Mouse (Mus musculus): Measurements from ENCODE around the gene Bmp2k. TPM values are rescaled to one million over a fixed set of nuclear protein-coding genes. Genes with fewer than 3 reads are reported as not detected.
"Not testable (repeated sequence)": the region's sequence is repeated elsewhere in the genome, so short reads cannot be mapped to it uniquely, and the experiment has no call there.

Gene Bmp2k
- polyA plus RNA-seq, 1 experiment from 2014 or later = 12.5 TPM

DNA sequence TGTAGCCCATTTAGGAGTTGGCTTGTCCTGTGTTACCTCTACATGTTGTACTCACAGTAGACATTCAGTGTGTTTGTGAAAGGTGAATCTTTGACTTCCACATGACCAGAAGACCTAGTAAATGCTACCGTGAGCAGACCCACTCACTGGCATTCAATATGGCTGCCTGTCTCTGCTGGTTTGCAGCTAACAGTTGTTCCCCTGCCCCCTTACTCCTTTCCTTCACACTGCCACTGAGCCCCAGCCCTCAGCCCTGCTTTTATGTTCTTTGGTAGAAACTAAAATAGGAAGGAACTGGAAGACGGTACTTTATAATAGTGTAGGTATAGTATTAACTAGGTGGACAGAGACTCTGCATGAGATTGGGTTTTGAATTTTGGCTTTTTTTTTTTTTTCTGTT lies 8.4 kb downstream of the Bmp2k start:
- WGBS = 69% methylated on average over 2 of the region's 2 CpGs
- no peak overlapping the region for H3K4me2 ChIP-seq (ENCODE audit: low read depth, low read length)
- H3K27ac ChIP-seq (ENCODE audit: low read length) = peak overlapping the region; percentile 71
- peaks cover 34% of the 10 kb centered on the region for H3K4me1 ChIP-seq (ENCODE audit: control insufficient read depth, insufficient read depth, low read length)
- no peaks in the 10 kb centered on the region for H3K27me3 ChIP-seq (replicated peaks; ENCODE audit: control insufficient read depth, insufficient read depth, low read length)
- H3K36me3 ChIP-seq (ENCODE audit: control insufficient read depth, insufficient read depth, low read length) = no peaks in the 10 kb centered on the region
- H3K4me3 ChIP-seq (ENCODE audit: low read length) = no peak overlapping the region
- no peak overlapping the region for H3K9ac ChIP-seq (ENCODE audit: low read depth, low read length)
- peak; percentile 27 for ATAC-seq
- H3K9me3 ChIP-seq (ENCODE audit: control insufficient read depth, low read length) = no peaks in the 10 kb centered on the region

DNA sequence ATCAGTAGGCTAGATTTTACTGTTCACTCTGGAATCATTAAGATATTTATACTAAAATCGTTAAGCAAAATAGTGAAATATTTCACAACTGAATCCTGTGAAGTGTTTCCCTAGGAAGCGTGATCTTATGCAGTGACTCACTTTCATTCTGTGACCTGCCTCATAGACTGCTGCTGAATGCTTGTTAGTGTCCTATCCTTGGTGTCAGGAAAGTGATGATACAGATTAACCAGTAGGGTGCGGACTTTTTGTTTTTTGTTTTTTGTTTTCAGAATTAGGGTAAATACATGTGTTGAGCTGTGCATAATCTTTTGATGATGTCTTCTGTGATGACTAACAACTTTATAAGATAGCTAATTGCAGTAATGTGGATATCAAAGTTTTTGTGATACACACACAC lies 9.4 kb downstream of the Bmp2k start:
- Histone ChIP-seq H3K9me3 (ENCODE audit: control insufficient read depth, low read length) (no peaks in the 10 kb centered on the region), H3K9ac (ENCODE audit: low read depth, low read length) (no peak overlapping the region), H3K4me1 (ENCODE audit: control insufficient read depth, insufficient read depth, low read length) (peaks cover 31% of the 10 kb centered on the region), H3K4me3 (ENCODE audit: low read length) (no peak overlapping the region), H3K27ac (ENCODE audit: low read length) (peak overlapping the region; percentile 59; the same call in 1 of the 2 replicates), H3K4me2 (ENCODE audit: low read depth, low read length) (peak overlapping the region; percentile 7; the same call in 1 of the 2 replicates), H3K27me3 (replicated peaks; ENCODE audit: control insufficient read depth, insufficient read depth, low read length) (no peaks in the 10 kb centered on the region), H3K36me3 (ENCODE audit: control insufficient read depth, insufficient read depth, low read length) (no peaks in the 10 kb centered on the region)
- 89% methylated on average over 3 of the region's 3 CpGs for WGBS
- ATAC-seq = no peak

DNA sequence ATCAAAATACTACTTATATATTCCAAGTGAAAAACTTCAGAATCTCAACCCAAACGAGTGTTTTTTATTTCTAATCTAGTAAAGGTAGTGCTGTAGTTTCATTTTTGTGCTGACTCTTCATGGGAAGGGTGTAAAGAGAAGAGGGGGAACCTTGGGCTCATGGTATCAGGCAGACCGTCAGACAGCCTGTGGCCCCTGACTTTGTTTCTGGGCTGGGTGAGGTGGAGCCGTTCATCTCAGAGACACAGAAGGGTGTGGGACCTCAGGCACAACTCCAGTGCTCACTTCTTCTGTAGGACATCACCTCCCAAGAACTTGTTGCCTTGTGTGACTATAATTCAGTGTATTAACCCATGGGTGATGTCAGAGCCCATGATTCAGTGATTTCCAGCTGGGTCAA lies 10.0 kb downstream of the Bmp2k start:
- H3K27me3 ChIP-seq (replicated peaks; ENCODE audit: control insufficient read depth, insufficient read depth, low read length) = no peaks in the 10 kb centered on the region
- H3K4me1 ChIP-seq (ENCODE audit: control insufficient read depth, insufficient read depth, low read length) = peaks cover 31% of the 10 kb centered on the region
- no peaks in the 10 kb centered on the region for H3K36me3 ChIP-seq (ENCODE audit: control insufficient read depth, insufficient read depth, low read length)
- H3K27ac ChIP-seq (ENCODE audit: low read length) = no peak overlapping the region
- no peak overlapping the region for H3K4me2 ChIP-seq (ENCODE audit: low read depth, low read length)
- no peak overlapping the region for H3K4me3 ChIP-seq (ENCODE audit: low read length)
- no peak for ATAC-seq
- WGBS = 77% methylated on average over 3 of the region's 3 CpGs
- H3K9ac ChIP-seq (ENCODE audit: low read depth, low read length) = no peak overlapping the region
- no peaks in the 10 kb centered on the region for H3K9me3 ChIP-seq (ENCODE audit: control insufficient read depth, low read length)

DNA sequence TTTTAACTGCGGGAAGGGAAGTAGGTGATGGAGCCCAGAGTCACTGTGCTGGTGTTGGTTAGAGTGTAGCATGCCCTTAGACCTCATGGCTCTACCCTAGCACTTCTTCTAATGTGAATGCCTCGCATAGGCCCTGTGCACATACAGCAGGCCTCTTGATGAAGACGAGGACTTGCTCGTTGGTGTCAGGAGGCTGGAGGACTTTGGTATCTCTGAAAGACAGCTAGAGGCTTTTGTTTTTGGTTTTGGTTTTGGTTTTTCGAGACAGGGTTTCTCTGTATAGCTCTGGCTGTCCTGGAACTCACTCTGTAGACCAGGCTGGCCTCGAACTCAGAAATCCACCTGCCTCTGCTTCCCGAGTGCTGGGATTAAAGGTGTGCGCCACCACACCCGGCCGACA lies 11.7 kb downstream of the Bmp2k start:
- not testable (repeated sequence) for H3K27me3 ChIP-seq (replicated peaks; ENCODE audit: control insufficient read depth, insufficient read depth, low read length); H3K9me3 ChIP-seq (ENCODE audit: control insufficient read depth, low read length); H3K9ac ChIP-seq (ENCODE audit: low read depth, low read length); ATAC-seq; H3K4me3 ChIP-seq (ENCODE audit: low read length); H3K4me2 ChIP-seq (ENCODE audit: low read depth, low read length); H3K36me3 ChIP-seq (ENCODE audit: control insufficient read depth, insufficient read depth, low read length); H3K27ac ChIP-seq (ENCODE audit: low read length)
- peaks cover 18% of the 10 kb centered on the region for H3K4me1 ChIP-seq (ENCODE audit: control insufficient read depth, insufficient read depth, low read length)
- 89% methylated on average over 10 of the region's 10 CpGs for WGBS

DNA sequence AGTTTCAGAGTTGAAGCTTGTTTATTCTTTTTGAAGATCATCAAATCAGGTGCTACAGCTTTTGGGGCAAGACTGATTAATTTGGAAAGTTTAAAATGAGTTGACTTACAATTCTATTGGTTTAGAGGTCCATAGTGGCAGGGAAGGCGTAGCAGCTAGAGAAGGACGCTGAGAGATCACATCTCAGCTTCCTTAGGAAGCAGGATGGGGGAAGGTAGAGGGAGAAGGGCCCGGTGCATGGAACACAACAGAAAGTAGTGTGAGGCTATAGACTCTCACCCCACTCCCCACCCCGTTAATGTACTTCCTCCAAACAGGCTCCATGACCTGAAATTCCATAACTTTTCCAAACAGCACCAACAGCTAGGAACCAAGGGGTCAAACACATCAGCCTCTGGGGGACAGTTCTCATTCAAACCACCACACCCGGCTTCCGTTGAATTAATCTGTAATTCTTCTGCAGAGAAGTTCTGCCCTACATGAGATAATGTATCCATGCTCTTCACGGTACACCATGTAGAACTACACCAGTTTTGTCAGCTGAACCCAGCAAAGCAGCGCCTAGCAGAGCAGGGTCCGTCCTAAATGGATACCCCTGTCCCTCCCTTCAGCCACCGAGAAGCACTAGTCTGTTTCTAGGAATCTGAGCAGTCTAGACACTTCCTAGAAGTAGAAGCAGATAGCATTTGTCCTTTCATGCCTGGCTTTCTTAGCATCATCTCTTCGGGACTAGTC lies 12.3 kb downstream of the Bmp2k start:
- no peak for ATAC-seq

DNA sequence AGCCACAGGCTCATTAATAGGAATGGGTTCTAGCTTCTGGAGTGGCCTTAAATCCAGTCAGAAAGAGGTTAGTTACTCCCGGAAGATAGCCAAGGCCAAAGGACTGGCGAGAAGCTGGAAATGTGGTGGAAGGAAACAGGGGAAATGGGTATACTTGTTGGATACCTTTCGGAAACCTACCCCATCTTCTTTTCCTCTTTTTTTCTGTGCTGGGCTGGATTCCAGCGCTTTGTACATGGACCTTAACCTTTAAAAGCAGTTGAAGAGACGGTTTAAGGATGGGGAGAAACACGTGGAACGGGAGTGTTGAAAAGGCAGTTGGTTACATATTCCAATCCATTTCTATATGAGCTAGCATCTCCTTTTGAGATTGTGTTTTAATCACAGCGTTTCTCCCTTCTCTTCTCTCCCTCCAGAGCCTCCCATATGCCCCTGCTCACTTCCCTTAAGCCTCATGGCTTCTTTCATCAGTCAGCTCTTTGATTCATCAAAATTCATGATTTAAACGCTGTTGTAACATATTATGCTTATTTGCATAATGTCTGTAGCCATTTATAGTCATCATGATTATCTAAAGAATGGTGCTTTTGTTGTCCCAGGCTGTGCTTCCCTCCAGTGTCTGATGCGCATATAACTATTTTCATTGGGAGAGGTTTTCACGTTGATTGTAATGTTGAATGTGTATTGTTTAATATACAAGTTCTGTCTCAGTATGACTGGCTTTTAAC lies 18.5 kb downstream of the Bmp2k start:
- 83% methylated on average over 11 of the region's 11 CpGs for WGBS
- Histone ChIP-seq H3K4me2 (ENCODE audit: low read depth, low read length) (no peak overlapping the region), H3K27ac (ENCODE audit: low read length) (no peak overlapping the region), H3K4me3 (ENCODE audit: low read length) (no peak overlapping the region), H3K36me3 (ENCODE audit: control insufficient read depth, insufficient read depth, low read length) (no peaks in the 10 kb centered on the region), H3K27me3 (replicated peaks; ENCODE audit: control insufficient read depth, insufficient read depth, low read length) (no peaks in the 10 kb centered on the region), H3K9me3 (ENCODE audit: control insufficient read depth, low read length) (no peaks in the 10 kb centered on the region), H3K4me1 (ENCODE audit: control insufficient read depth, insufficient read depth, low read length) (no peaks in the 10 kb centered on the region; the same call in 1 of the 2 replicates), H3K9ac (ENCODE audit: low read depth, low read length) (no peak overlapping the region)
- ATAC-seq = no peak

More for the DNA sequence above, 12.3 kb downstream of the Bmp2k start:
- H3K36me3 ChIP-seq (ENCODE audit: control insufficient read depth, insufficient read depth, low read length) = no peaks in the 10 kb centered on the region
- H3K4me3 ChIP-seq (ENCODE audit: low read length) = no peak overlapping the region
- H3K27me3 ChIP-seq (replicated peaks; ENCODE audit: control insufficient read depth, insufficient read depth, low read length) = no peaks in the 10 kb centered on the region
- WGBS = 89% methylated on average over 11 of the region's 11 CpGs
- no peak overlapping the region for H3K4me2 ChIP-seq (ENCODE audit: low read depth, low read length)
- no peak overlapping the region for H3K9ac ChIP-seq (ENCODE audit: low read depth, low read length)
- H3K9me3 ChIP-seq (ENCODE audit: control insufficient read depth, low read length) = no peaks in the 10 kb centered on the region
- H3K4me1 ChIP-seq (ENCODE audit: control insufficient read depth, insufficient read depth, low read length) = peaks cover 12% of the 10 kb centered on the region
- H3K27ac ChIP-seq (ENCODE audit: low read length) = no peak overlapping the region

DNA sequence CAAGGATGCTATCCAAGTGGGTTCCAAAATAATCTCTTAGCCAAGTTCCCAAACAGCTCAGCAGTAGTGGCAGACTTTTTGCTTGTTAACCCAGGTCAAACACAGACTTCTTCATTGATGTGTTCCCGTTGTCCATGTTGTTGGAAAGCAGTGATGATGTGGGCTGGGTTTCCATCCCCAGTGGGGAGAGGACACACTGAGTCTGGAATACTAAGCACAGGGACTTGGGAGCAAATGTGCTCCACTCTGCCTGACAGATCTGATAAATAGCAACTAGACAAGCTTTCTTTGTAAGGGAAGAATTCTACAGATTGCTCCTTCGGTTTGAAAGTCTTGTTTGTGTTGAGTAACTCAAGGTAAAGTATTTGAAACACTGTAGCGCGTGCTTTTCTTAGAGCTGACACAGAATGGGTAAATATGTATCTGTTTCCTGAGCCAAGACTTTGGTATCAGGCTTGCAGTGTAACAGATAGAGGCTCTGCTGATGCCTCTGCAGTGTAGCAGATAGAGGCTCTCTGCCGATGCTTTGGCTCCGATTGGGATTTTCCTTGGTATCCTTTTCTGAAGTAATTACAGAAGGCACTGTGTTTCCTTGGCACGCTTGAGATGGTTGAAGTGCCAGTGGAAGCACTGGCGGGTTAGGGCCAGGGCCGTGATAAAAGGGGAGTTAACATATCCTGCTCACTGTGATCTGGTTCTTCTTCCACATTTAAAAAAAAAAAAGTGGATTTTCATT lies 19.5 kb downstream of the Bmp2k start:
- Histone ChIP-seq H3K4me3 (ENCODE audit: low read length) (no peak overlapping the region), H3K9ac (ENCODE audit: low read depth, low read length) (no peak overlapping the region), H3K4me1 (ENCODE audit: control insufficient read depth, insufficient read depth, low read length) (no peaks in the 10 kb centered on the region; the same call in 1 of the 2 replicates), H3K4me2 (ENCODE audit: low read depth, low read length) (no peak overlapping the region), H3K27me3 (replicated peaks; ENCODE audit: control insufficient read depth, insufficient read depth, low read length) (no peaks in the 10 kb centered on the region), H3K36me3 (ENCODE audit: control insufficient read depth, insufficient read depth, low read length) (no peaks in the 10 kb centered on the region), H3K27ac (ENCODE audit: low read length) (no peak overlapping the region), H3K9me3 (ENCODE audit: control insufficient read depth, low read length) (no peaks in the 10 kb centered on the region)
- 86% methylated on average over 9 of the region's 9 CpGs for WGBS
- ATAC-seq = no peak

DNA sequence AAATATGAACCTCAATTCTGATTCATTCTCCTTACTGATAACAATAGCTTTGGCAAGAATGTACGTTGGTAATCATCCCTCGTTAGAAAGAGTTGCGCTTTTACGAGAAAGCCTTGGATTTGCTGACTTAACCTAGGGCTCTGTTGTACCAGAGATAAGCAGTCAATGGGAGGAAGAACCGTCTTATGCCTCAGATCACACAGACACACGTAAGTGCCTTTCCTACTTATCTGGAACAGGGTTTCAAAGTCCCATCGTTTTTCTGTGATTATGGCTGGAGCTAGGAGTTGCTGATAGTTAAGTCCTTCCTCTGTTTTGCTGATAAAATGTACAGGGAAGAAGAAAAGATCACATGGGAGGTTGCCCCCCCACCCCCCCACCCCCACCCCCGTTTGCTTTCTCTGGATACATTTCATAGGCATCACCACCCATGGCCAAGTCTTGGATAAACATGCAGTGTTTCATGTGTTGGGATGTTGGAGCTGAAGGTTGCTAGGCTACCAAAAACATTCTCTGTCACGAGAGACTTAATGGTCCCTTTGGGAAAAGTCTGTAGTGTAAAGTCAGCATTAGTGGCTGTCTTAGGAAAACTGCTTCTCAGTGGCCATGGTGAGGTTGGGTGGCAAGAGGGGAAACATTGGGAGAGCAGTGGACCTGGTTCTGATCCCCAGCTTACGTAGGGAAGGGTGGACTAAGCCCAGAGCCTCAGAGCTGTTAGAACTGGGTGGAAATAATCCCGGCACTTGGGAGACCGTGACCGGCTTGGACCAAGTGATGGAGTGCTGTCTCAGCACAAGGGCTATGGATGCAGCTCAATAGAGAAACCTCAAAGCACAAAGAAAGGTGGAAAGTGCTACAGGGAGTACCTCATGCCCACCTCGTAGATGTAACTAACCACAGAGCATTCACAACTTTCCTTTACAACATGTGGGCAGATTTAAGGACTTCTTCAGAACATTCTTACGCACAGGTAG lies 25.1 kb downstream of the Bmp2k start:
- Histone ChIP-seq H3K27ac (ENCODE audit: low read length) (peak overlapping the region; percentile 36; the same call in 1 of the 2 replicates), H3K9ac (ENCODE audit: low read depth, low read length) (no peak overlapping the region), H3K4me1 (ENCODE audit: control insufficient read depth, insufficient read depth, low read length) (peaks cover 10% of the 10 kb centered on the region), H3K4me3 (ENCODE audit: low read length) (no peak overlapping the region), H3K4me2 (ENCODE audit: low read depth, low read length) (no peak overlapping the region), H3K9me3 (ENCODE audit: control insufficient read depth, low read length) (no peaks in the 10 kb centered on the region), H3K36me3 (ENCODE audit: control insufficient read depth, insufficient read depth, low read length) (no peaks in the 10 kb centered on the region), H3K27me3 (replicated peaks; ENCODE audit: control insufficient read depth, insufficient read depth, low read length) (no peaks in the 10 kb centered on the region)
- 55% methylated on average over 15 of the region's 15 CpGs for WGBS
- ATAC-seq = peak; percentile 94
